Mouse (Mus musculus) heart, adult 18-20 months (tissue): ENCODE data around the gene Ace. TPM values are rescaled to one million over a fixed set of nuclear protein-coding genes. Genes with fewer than 3 reads are reported as not detected.

Experiments used
- total RNA-seq, 2 experiments: library from RNA; stranded (reverse); gene quantifications; 2 replicates each; pipeline ENCODE4 v1.2.3; 2021

Ace gene
- total RNA-seq, 2 experiments from 2014 or later: 22.2 to 25.1 TPM

Other genes starting within 250 kb of the Ace start
- 1 to 10 TPM; 6.9 to 9.0 TPM for gene Cyb561, start 14.6 kb upstream of the Ace start, total RNA-seq
- not detected for gene Ace3, start 26.7 kb downstream of the Ace start, total RNA-seq
- under 1 TPM in 1 of 2 experiments, not detected in 1; 0.15 TPM for gene Kcnh6, start 40.2 kb downstream of the Ace start, total RNA-seq
- 10 to 100 TPM; 40.0 to 41.6 TPM for gene Dcaf7, start 68.9 kb downstream of the Ace start, total RNA-seq
- 10 to 100 TPM; 65.6 to 68.9 TPM for gene Taco1, start 98.1 kb downstream of the Ace start, total RNA-seq
- 10 to 100 TPM; 35.0 to 37.3 TPM for gene Map3k3, start 116.7 kb downstream of the Ace start, total RNA-seq
- not detected for gene Gm10840, start 192.9 kb downstream of the Ace start, total RNA-seq
- 10 to 100 TPM in 1 of 2 experiments, 1 to 10 TPM in 1; 3.5 to 12.3 TPM for gene Limd2, start 192.9 kb downstream of the Ace start, total RNA-seq
- gene Strada, start 234.2 kb downstream of the Ace start, total RNA-seq: 1 to 10 TPM; 6.2 to 8.0 TPM
- 10 to 100 TPM; 70.0 to 74.0 TPM for gene Ccdc47, start 248.4 kb downstream of the Ace start, total RNA-seq
- 10 to 100 TPM; 24.1 to 26.7 TPM for gene Ddx42, start 249.0 kb downstream of the Ace start, total RNA-seq